Mouse (Mus musculus) monocyte, adult 2 months (primary cell): Measurements from ENCODE around the gene Erv3.
"Not testable (repeated sequence)": the region's sequence is repeated elsewhere in the genome, so short reads cannot be mapped to it uniquely, and the experiment has no call there.

ENCODE experiments used
- DNase-seq, 2 experiments: peaks; one replicate each; pipeline ENCODE4 v3.0.0; 2022; ENCODE audit warnings: low spot score in 2 of 2, low read depth in 1 of 2

Erv3 gene

DNA sequence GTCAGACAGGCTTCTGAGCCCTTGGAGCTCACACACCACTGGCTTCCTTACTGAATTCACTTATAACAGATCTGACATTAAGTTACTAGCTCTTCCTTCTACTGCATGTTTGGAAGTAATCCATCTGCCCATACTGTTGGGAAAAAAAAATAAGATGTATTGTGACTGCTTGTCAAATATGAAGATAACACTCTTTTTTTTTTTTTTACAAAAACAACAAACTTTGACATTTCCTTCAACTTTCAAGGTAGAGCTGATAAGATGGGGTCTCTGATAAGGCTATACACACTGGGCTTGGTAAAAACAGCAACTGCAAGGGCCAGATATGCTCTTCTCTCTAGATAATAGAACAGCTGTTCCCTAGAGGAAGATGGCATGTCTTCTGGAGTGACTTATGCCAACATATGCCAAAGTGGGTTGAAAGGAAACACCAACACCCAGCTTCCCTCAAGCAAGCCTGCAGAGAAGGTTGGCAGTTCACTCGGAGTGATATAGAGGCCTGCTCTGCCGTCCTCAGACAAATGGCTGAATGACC lies 4.8 kb upstream of the Erv3 start:
- DNase-seq = no peak

DNA sequence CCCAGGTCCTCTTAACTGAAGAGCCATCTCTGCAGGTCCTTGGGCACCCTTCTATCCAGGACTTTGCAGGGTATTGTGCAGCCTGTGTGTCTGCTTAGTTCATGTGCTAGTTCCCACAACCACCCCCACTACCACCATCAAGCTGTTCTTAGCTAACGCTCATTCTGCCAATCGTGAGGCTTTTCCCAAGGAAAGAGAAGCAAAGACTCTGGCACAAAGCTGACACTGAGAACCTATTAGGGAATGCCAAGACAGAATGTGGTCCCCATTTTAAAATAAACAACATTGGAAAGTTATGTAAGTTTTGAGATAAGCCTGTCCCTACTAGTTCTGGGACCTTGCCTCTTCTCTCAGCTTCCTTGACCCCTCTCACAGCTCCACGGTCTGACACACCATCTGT lies 3.9 kb upstream of the Erv3 start:
- no peak for DNase-seq

DNA sequence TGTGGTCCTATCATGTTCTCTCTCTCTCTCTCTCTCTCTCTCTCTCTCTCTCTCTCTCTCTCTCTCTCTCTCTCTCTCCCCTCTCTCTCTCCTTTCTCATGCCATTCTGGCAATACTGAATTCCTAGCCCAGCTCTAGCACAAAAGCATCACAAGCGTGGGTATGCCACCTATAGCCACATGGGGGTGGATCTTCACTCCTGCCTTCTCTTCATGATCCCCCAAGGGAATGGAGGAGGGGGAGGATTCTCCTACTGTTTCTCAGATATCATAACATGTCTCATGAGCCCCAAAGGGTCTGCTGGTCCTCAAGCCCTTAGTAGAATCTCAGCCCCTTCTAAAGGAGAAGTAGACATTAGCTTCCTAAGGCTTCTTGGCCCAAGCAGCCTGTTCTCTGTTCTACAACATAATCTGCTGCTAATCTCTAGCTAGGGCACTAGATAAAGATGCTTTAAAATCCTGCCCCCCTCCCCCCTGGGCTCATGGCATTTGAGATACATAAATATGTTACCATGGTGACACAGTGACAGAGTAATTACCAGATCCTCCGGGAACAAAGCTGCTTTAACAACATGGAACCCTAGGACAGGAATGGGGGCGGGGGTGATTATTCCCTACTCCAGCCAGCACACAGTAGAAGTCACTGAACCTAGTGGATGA lies 3.2 kb upstream of the Erv3 start:
- DNase-seq = no peak

DNA sequence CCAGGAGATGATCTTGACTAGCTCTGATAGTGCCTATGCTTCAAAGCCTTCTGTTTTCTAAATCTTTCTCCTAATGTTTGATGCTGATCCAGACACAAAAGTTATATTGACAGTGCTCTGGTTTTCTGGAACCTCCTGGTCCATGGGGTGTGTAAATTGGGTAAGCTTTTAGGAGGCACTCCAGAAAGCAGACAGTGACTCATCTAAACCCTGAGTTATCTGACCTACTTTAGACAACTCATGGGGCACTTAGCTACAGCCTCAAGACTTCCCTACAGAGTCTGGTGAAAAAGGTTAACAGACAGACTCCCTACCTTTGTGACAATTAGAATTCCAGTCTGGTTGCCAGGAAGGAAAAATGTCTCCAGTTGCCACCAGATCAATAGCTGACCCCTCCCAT lies 1.7 kb downstream of the Erv3 start:
- no peak for DNase-seq

DNA sequence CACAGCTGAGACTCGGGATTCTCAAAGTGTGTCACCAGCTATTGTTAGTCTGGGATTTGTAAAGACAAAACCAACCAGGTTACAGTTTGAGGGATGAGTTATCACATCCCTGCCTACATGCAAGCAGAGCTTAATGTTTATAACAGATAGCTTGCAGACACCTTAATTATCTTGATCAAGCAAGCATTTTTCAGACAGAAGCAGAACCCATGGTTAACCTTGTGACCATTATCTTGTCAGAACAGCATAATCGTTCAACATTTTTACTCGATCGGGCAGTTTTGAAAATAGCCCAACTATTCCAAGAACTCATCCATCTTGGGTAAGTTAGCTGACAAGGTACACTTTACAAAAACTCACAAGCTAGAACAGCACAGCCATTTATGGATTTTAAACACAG lies 5.8 kb downstream of the Erv3 start:
- DNase-seq = no peak

DNA sequence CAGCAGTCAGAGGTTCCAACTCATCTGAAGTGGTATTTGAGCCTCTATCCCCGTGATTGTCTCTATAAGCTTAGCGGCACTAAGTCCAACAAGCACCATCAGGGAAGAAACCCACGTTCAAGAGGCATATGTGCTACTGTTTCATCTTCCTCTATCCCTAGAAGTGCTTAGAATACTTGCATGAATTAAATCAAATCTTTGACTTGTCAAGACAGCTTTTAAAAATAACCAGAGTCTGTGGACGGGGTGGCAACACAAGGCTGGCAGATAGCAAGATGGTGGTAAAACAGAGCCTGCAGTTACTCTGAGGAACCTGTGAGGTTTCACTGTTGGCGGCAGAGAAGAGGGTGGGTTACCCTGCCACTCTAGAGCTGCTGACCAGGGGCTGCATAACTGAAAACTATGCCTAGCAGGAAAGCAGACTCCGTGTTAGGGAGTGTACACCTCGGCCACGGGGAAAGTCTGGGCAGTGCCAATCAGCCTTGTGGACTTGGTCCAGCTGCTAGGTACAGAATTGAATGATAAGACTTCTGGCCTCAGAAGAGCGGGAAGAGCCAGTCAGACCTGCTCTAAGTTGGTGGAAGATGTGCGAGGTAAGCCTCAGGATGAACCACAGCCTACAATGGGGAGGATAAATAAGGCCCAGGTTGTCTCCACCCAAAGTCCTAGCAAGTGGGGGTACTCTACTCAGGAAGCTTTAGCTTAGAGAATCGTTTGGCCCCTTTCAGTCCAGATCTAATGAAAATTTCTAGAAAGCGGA lies 8.0 kb downstream of the Erv3 start:
- no peak for DNase-seq

DNA sequence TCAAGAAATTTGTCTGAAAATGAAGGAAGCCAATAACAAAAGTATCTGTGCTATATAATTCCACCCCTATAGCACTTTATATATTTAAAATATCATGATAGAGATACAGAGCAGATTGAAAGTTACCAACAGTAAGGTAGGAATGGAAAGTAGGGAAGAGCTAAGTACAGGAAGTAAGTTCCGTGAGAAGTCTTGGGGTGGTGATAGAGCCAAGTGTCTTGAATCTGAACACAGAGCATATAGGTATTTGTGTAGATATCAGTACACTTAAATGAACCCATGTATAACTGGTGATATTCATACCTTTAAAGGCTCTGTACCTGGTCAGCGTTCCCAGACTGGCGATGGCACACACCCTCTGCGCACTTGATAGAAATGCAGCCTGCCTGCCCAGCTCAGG lies 9.5 kb downstream of the Erv3 start:
- DNase-seq = no peak

DNA sequence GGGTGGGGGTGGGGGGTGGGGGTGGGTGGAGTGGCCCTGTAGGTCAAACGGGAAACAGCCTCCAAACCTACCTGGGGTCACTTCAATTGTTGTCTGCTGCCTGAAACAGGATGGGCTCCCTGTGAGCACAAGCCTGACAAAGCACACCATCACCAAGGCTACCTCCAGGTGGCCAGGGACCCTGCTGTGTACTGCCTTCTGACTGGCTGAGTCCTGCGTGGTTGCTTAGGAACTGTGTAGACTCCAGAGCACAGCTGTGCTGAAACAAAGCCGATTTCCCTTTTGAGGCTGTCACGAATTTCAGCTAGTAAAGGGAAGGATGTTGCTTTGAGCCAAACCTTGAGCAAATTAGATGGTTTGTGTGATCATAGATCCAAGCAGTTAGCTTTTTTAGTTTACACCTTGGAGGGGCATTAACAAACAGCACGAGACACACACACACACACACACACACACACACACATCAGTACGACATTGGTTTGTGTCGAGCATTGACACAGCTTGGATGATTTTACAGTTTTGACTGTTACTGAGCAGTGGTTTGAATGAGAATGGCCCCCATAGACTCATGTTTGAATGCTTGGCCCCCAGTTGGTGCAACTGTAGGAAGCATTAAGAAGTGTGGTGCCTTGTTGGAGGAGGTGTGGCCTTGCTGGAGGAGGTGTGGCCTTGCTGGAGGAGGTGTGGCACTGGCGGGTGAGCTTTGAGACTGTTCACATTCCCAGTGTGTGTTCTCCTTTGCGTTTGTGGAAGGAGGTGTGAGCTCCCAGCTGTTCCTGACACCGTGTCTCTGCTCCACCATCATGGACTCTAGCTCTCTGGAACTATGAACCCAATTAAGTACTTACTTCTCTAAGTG lies 11.8 kb downstream of the Erv3 start:
- DNase-seq = no peak

- DNase-seq = no peak
These were observed 12.7 kb downstream of the Erv3 start for GRCm38 (mm10) chr2:131846811-131847210.

DNA sequence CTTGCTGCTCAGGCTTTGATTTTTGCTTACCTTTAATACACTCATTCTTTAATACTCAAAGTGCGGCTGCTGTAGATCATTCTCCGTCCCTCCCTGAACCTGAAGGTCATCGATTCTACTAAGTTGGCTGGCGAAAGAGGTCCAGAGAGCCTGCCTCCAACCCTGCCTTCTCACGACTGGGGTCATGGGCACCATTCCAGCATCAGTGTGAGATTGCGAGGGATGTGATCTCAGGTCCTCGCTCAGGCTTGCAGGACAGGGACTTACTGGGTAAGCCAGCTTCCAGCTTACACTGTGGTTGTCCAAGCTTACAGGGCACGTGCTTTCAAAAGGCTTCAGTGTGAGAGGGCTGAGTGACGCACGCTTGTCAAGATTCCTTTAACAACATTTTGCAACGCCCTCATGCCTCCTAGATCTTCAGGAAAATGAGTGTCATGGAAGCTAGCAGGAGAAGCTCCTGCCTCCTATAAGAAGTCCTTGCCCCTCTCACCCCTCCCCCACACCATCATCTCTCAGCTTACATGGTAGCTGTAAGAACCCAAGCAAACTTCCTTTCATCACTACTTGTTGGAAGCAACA lies 13.3 kb downstream of the Erv3 start:
- DNase-seq = no peak

GRCm38 (mm10) chr2:131845671-131846070 lies 13.9 kb downstream of the Erv3 start:
- no peak for DNase-seq

- DNase-seq = no peak
These were observed 17.0 kb downstream of the Erv3 start for GRCm38 (mm10) chr2:131842568-131842967.

DNA sequence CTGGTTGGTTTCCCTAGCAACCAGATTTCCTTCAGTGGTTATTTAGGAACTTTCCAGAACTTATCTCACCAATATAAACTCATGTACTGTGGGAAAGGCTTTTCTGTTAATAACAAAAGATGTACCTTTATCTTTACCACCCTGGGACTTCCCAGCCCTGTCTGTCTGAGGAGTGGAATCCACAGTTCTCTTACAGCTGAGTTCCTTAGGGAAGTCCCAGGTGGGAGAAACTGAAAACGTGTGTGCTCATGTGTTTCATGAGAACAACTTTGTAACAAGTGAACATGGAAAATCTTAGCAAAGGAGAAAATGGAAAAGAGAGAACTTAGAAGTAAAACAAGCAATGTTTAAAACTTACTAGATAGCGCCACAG lies 18.2 kb downstream of the Erv3 start:
- DNase-seq = no peak

GRCm38 (mm10) chr2:131840611-131841320 lies 18.8 kb downstream of the Erv3 start:
- DNase-seq = no peak

- no peak for DNase-seq
These were observed 25.3 kb downstream of the Erv3 start for GRCm38 (mm10) chr2:131834296-131834695.

DNA sequence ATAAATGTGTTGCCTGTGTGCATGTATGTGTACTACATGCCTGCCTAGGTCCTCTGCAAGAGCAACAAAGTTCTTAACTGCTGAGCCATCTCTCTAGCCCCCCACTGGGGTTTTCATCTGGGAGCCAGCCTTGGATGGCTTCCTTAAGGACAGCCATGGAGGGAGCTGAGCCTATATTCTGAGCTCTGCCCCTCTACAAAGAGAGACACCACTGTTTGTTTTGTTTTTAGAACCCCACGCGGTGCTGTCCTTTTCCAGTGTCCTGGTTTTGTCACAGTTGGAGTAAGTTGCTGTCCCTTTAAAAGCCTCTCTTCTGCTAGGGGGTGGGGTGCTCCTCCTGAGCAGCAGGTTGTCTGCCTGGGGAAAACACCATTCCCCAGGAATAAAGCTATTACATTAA lies 27.7 kb downstream of the Erv3 start:
- no peak for DNase-seq

GRCm38 (mm10) chr2:131830945-131831344 lies 28.6 kb downstream of the Erv3 start:
- not testable (repeated sequence) for DNase-seq

DNA sequence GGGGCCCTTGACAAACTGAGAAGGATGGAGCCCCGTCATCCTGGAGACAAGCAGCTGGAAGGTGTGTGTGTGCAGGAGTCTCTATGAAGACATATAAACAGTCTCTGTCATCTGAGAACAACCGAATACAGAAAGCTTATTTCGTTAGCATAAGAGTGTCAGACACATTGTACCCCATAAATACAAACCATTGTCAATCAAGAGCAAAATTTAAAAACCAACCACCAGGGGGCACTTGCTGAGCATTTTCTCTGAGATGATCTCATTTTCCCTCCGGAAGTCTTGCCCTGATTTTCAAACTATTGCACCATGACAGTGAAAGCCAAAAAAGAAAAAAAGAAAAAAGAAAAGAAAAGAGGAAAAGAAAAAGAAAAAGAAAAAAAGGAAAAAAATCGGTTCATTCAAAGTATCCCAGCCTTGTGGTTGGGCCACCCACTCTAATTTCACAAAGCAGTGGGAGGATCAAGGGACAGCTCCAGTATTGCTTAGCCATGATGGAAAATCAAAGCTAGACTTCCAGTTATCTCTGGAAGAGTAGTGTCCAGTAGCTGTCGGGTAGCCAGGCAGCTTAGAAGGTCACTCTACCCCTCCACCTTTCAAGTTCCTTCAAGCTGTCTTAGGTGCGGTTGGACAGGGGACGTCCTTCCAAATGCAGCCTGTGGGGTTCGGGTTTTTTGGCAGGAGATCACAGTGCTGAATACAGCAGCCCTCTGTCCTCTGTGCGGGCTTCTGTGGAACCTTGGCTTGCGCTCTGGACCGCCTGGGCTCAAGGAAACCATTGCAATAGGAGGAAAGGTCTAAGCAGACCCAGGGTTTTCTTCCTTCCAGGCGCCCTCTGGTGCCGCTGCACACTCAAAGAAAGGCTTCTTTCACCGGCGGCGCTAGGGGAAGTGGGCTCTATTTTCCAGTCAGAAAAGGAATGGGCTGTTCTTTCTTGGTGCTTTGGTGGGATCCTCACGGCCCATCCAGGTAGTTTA lies 31.3 kb downstream of the Erv3 start:
- DNase-seq = no peak

DNA sequence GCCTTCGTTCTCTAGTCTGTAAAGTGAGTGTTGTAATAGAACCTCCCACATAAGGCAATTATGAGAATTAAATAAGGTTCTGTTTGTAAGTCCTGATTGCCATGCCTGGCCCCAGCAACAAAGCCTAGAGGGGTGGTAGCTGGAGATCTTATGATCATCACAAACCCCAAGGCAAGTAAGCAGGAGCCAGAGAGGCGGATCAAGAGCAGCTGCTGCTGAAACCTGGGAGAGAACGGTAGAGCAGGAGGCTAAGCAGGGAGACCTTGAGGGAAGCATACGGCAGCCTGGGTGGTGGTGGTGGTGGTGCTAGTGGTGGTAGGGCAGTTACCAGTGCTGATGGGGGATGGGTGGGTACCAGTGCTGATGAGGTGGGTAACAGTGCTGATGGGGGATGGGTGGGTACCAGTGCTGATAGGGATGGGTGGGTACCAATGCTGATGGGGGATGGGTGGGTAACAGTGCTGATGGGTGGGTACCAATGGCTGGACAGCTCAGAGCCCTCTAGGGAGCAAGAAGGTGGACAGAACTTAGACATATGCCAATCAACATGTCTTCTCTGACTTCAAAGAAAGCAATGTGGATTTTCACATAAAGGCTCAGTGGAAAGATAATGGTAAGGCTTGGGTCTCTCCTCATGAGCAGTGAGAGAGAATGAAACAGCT lies 32.4 kb downstream of the Erv3 start:
- no peak for DNase-seq
